8 mouse cellular contexts compared by ENCODE assay signal in the genomic region with DNA sequence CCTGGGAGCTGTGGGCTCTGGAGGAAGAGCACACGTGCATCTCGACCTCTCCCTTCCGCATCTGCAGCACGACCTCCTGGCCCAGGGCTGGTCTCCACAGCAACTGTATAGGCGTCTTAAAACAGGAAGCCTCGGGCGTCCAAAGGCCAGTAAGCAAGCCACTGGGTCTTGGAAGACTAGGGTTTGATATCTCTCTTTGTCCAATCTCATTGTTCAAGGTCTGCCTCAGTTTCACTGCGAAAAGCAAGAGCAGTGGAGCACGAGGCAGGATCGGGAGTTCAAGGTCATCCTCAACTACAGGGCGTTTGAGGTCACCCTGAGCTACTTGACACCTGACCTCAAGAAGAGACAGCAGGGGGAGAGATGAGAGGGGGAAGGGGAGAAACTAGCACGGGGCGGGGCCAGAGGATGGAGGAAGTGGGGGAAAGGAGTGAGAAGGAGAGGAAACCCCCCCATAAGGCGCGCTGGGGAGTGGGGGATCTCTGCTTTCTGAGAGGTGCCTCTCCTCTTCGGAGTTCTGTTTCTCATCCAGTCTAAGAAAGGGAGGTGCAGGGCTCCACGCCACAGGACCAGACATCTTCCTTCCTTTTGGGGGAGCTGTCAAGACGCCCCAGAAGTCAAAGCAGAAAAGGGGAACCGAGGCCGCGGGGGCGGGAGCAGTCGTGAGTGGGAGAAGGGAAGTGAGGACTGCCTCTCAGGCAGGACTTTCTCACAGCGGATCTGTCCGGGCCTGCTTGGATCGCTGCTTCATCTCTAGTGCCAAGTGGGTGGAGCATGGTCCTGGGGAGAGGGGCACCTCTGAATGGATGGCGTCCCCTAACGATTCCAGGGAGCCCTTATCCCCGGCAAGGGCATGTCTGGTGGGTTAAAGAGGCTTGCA. TPM values are rescaled to one million over a fixed set of nuclear protein-coding genes. Genes with fewer than 3 reads are reported as not detected.
DNase-seq lines count a peak whose midpoint lies in the region; ATAC-seq and TF ChIP-seq lines count a peak whose summit lies in the region.

No protein-coding gene starts in this region.

- no peak for TF ChIP-seq POLR2A in bone marrow macrophage, adult 2 months (IDR thresholded peaks at IDR 0.05; ENCODE audit: borderline replicate concordance, low read depth, low read length)

- 2% methylated on average over 29 of the region's 29 CpGs for WGBS in liver, embryonic 16.5 days (ENCODE audit: insufficient replicate concordance)
- WGBS in neural tube, embryonic 13.5 days = 1% methylated on average over 28 of the region's 29 CpGs

- TF ChIP-seq CTCF in bone marrow macrophage, adult 2 months (IDR thresholded peaks at IDR 0.05; ENCODE audit: low read depth, low read length) = no peak

- peak overlapping the region; percentile 88 for H3K27ac ChIP-seq in bone marrow macrophage, adult 2 months (ENCODE audit: insufficient read depth, low read depth, low read length)
- H3K27ac ChIP-seq in liver, embryonic 16.5 days (ENCODE audit: low read length) = peak overlapping the region; percentile 17; the same call in 1 of the 2 replicates
- no peak overlapping the region for H3K27ac ChIP-seq in neural tube, embryonic 13.5 days (replicated peaks)

- peak overlapping the region; percentile 33 for H3K9ac ChIP-seq in liver, embryonic 16.5 days (ENCODE audit: low read depth, low read length)
- H3K9ac ChIP-seq in neural tube, embryonic 13.5 days = no peak overlapping the region

- H3K27me3 ChIP-seq in liver, embryonic 16.5 days (ENCODE audit: control insufficient read depth, insufficient read depth, low read depth, low read length) = peaks cover 41% of the 10 kb centered on the region
- peaks cover 76% of the 10 kb centered on the region for H3K27me3 ChIP-seq in neural tube, embryonic 13.5 days

- DNase-seq in embryo, embryonic 9.5 days (ENCODE audit: extremely low spot score) = peak; percentile 27
- DNase-seq in embryo, embryonic 10.5 days (ENCODE audit: low spot score) = no peak
- DNase-seq in heart, adult 9 months (ENCODE audit: low spot score in 2 of 2) = peak; percentile 81 to 82
- peak; percentile 76 for DNase-seq in kidney, adult 18-20 months
- peak; percentile 69 to 74 for DNase-seq in urinary bladder, postnatal 36 days (ENCODE audit: low spot score in 2 of 2)

- ATAC-seq in liver, embryonic 16.5 days (ENCODE audit: low read depth) = peak; percentile 25; the same call in 1 of the 2 replicates
- 0 out of 2 replicates have a peak, but pooled peaks have one; percentile 37 for ATAC-seq in neural tube, embryonic 13.5 days (ENCODE audit: low read depth)

- H3K36me3 ChIP-seq in liver, embryonic 16.5 days (ENCODE audit: control insufficient read depth, insufficient read depth) = no peaks in the 10 kb centered on the region
- H3K36me3 ChIP-seq in neural tube, embryonic 13.5 days = no peaks in the 10 kb centered on the region

- peak overlapping the region; percentile 67 for H3K4me2 ChIP-seq in liver, embryonic 16.5 days (ENCODE audit: low read depth, low read length)
- H3K4me2 ChIP-seq in neural tube, embryonic 13.5 days = peak overlapping the region; percentile 47

- peaks cover 31% of the 10 kb centered on the region for H3K4me1 ChIP-seq in bone marrow macrophage, adult 2 months (ENCODE audit: control insufficient read depth, insufficient read depth, low read length)
- peaks cover 30% of the 10 kb centered on the region for H3K4me1 ChIP-seq in liver, embryonic 16.5 days (ENCODE audit: control insufficient read depth, low read depth, low read length)
- H3K4me1 ChIP-seq in neural tube, embryonic 13.5 days (replicated peaks) = peaks cover 10% of the 10 kb centered on the region

- peak overlapping the region; percentile 87 for H3K4me3 ChIP-seq in bone marrow macrophage, adult 2 months (ENCODE audit: insufficient read depth, low read length)
- peak overlapping the region; percentile 58 for H3K4me3 ChIP-seq in liver, embryonic 16.5 days (ENCODE audit: low read depth, low read length)
- H3K4me3 ChIP-seq in neural tube, embryonic 13.5 days = peak overlapping the region; percentile 25

- H3K9me3 ChIP-seq in liver, embryonic 16.5 days (replicated peaks; ENCODE audit: control insufficient read depth, low read length) = no peaks in the 10 kb centered on the region
- no peaks in the 10 kb centered on the region for H3K9me3 ChIP-seq in neural tube, embryonic 13.5 days

RNA-seq across cellular contexts. Expression of a gene that starts 0.9 kb away (rescaled TPM):
- polyA plus RNA-seq in bone marrow macrophage, adult 2 months (2012; ENCODE audit: insufficient read depth, insufficient read length, missing spikeins) = 67.4 and 79.0 TPM in 2 replicates
- polyA plus RNA-seq in liver, embryonic 16.5 days (2015; fragmentation: Nextera tagmentation; extraction: Ambion mirVana) = 10.6 and 11.9 TPM in 2 replicates
- 3.9 and 4.8 TPM in 2 replicates for polyA plus RNA-seq in neural tube, embryonic 13.5 days (2015; fragmentation: Nextera tagmentation; extraction: Ambion mirVana)

RNA-seq across cellular contexts. Expression of a gene that starts 12.4 kb away (rescaled TPM):
- polyA plus RNA-seq in bone marrow macrophage, adult 2 months (2012; ENCODE audit: insufficient read depth, insufficient read length, missing spikeins) = 52.7 and 61.3 TPM in 2 replicates
- polyA plus RNA-seq in liver, embryonic 16.5 days (2015; fragmentation: Nextera tagmentation; extraction: Ambion mirVana) = 58.0 and 59.8 TPM in 2 replicates
- 105 and 110 TPM in 2 replicates for polyA plus RNA-seq in neural tube, embryonic 13.5 days (2015; fragmentation: Nextera tagmentation; extraction: Ambion mirVana)

RNA-seq across cellular contexts. Expression of a gene that starts 14.2 kb away (rescaled TPM):
- not detected in 2 replicates for polyA plus RNA-seq in bone marrow macrophage, adult 2 months (2012; ENCODE audit: insufficient read depth, insufficient read length, missing spikeins)
- 172 and 184 TPM in 2 replicates for polyA plus RNA-seq in liver, embryonic 16.5 days (2015; fragmentation: Nextera tagmentation; extraction: Ambion mirVana)
- 0.33 and 0.56 TPM in 2 replicates for polyA plus RNA-seq in neural tube, embryonic 13.5 days (2015; fragmentation: Nextera tagmentation; extraction: Ambion mirVana)

RNA-seq across cellular contexts. Expression of a gene that starts 16.9 kb away (rescaled TPM):
- polyA plus RNA-seq in bone marrow macrophage, adult 2 months (2012; ENCODE audit: insufficient read depth, insufficient read length, missing spikeins) = 0.31 TPM in 1 of 2 replicates, not detected in the other
- 0.26 and 0.30 TPM in 2 replicates for polyA plus RNA-seq in liver, embryonic 16.5 days (2015; fragmentation: Nextera tagmentation; extraction: Ambion mirVana)
- polyA plus RNA-seq in neural tube, embryonic 13.5 days (2015; fragmentation: Nextera tagmentation; extraction: Ambion mirVana) = 0.45 and 0.68 TPM in 2 replicates

RNA-seq across cellular contexts. Expression of a gene that starts 38.4 kb away (rescaled TPM):
- 46.5 and 48.2 TPM in 2 replicates for polyA plus RNA-seq in bone marrow macrophage, adult 2 months (2012; ENCODE audit: insufficient read depth, insufficient read length, missing spikeins)
- polyA plus RNA-seq in liver, embryonic 16.5 days (2015; fragmentation: Nextera tagmentation; extraction: Ambion mirVana) = 3.1 and 3.5 TPM in 2 replicates
- polyA plus RNA-seq in neural tube, embryonic 13.5 days (2015; fragmentation: Nextera tagmentation; extraction: Ambion mirVana) = 9.9 and 10.1 TPM in 2 replicates

Comparison
In these comparisons a context has a peak if more than half of its experiments do, and no peak if none do; other contexts are left out.
1. H3K4me3 ChIP-seq: peak in every context shown above with its lines; median percentile 87 in bone marrow macrophage, adult 2 months; 58 in liver, embryonic 16.5 days; 25 in neural tube, embryonic 13.5 days.
2. RNA of a gene that starts 14.2 kb away (polyA plus RNA-seq): 172 to 184 TPM in liver, embryonic 16.5 days; 0.33 to 0.56 TPM in neural tube, embryonic 13.5 days and not detected in bone marrow macrophage, adult 2 months; every median in the first group is over 100 times any median in the second.